Mouse (Mus musculus) adrenal gland, adult (tissue): Measurements from ENCODE around the gene Heg1.
A peak's percentile ranks its signal among the peaks of the same experiment; 100 is the strongest.

ENCODE experiments used
- DNase-seq, 2 experiments: peaks; one replicate each; pipeline ENCODE4 v3.0.0; 2022 to 2023; ENCODE audit warnings: low spot score in 1 of 2; ENCODE audit not compliant: inconsistent age in 2 of 2

The Heg1 gene

DNA sequence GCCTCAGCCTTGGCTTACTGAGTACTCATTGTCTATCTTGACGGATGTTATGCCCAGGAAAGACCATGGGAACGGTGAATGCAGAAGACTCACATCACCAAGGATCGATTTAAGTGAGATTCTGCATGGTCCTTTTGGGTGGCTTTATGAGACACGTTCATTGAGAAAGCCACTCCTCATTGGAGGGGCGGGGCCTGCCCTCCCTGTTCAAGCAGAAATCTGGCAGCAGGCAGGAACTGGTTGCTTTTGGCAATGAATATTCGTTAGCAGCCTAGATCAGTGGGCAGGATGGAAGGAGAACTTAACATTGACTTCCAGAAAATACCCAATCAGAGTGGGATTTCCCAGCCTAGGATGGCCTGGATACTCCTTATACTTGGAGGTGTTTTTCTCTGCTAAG, 56.2 kb downstream of the Heg1 start:
- no peak for DNase-seq

DNA sequence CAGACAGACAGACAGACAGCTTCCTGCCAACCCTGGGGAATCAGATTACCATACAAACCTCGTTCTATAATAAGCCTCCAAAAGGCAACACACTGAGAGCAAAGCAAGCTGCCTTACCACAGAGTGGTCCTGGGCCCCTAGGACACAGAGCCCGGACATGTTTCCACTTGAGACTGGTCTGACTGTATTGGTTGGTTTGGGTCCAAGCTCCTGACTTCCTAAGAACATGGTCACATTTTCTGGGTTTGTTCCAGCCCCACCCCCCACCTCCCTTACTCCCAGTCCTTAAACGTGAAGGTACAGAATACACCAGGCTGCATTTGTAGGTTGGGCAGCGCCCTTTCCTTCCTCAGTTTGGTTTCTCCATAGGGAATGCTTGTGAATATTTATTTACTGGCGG, 57.6 kb downstream of the Heg1 start:
- no peak for DNase-seq

DNA sequence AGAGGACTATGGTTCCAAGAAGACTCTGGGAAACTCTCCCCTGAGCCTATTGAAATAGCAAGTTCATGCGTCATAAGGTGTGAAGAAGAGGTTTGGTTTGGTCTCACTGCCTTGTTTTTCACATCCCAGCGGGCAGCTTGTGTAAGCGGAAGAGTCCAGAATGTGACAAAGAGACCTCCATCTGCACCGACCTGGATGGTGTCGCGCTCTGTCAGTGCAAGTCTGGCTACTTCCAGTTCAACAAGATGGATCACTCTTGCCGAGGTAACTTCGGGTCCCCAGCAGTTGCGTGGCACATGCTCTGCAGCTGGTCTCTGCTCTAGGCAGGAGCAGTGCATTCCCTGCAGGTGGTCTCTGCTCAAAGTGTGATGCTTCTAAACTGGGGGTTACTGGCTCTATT, 58.1 kb downstream of the Heg1 start:
- DNase-seq, result no peak

DNA sequence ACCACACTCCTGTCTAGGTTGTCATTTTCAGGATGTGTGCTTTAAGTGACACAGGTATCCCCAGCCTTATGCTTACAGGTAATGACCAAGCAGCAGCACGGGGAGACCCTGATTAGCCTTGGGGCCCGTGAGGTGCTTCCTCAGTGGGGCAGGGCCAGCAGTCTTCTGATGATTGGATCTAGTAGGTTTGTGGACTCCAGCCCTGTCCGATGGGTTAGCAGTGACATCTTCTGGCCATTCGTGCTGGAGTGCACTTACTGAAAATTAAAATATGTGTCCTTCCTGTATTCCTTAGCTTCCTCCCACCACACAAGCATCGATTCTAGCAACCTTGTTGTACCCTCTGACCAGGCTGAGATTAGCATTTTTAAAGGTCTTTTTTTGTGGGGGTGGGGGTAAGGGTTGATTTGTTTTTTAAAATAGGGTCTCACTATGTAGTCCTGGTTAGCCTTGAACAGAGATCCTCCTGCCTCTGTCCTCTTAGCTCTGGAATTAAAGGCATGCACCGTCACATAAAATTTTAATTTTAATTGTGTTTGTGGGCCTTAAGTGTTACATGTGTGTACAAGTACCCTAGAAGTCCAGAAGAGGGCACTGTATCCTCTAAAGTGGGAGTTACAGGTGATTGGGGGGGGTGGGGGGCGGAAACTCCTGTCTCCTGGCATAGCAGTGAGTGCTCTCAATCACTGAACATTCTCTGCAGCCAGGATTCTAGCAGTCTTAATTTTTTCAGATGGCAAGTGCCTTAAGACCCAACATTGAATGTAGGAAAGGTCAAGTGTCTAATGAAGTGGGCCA, 60.7 kb downstream of the Heg1 start:
- peak in 1 of 2 experiments; percentile 62 for DNase-seq

DNA sequence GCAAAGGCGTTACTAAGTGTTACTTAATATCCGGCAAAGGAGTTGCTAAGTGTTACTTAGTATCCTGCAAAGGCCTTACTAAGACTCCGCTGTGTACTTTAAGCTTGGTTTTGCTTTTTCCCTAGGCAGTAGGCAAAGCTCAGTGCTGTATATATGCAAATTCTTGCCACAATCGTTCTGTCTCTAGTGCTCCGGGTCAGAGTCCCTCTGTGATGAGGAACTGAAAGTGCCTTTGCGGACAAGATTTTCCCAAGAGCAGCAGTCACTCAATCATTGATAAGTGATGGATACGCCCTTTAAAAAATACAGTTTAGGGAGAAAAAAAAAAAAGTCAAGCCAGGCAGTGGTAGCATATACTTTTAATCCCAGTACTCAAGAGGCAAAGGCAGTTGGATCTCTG, 61.3 kb downstream of the Heg1 start:
- no peak for DNase-seq

DNA sequence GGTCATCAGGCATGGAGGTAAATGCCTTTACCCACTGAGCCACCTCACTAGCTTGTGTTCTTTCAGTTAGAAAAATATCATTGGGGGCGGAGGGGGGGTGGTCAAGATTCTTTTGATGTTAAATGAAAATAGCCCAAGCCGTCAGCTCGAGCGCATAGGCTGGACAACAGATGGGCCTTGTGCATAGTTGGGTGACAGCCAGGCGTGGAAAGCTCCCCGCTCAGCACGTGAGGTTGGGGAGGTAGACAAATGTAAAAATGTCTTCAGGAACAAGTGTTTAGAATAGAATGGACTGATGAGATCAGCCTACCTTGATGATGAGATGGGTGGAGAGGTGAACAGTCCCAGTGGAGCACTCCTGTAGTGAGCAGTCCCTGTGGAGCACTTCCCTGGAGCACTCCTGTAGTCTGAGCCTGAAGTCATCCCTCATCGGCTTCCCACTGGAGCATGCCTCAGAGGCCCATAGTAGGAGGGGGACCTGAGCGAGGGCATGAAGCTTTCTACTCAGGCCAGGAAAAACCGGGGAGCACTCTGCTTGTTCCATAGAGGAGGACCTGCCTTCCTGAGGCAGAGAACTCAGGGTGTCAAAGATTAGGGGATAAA, 62.0 kb downstream of the Heg1 start:
- no peak for DNase-seq

DNA sequence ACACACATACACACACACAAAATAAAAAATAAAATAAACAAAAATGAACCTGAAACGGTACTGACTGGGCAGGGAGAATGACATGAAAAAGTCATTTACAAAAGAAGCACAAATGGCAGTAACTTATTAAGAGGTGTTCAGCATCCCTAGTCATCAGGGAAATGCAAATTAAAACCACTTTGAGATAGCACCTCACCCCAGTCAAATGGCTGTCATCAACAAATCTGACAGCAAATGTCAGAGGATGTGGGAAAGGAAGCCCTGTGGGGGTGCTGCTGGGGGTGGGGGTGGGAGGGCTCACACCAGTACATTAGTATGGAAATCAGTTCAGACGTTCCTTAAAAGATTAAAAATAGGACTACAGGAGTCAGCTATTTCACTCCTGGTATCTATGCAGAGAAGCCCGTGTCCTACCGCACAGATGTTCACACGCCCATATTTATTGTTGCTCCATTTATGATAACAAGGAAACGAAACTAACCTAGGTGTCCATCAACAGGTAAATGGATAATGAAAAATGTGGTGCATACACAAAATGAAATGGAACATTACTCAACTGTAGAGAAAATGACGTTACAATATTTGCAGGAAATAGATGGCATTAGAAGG, 63.3 kb downstream of the Heg1 start:
- DNase-seq, result no peak

DNA sequence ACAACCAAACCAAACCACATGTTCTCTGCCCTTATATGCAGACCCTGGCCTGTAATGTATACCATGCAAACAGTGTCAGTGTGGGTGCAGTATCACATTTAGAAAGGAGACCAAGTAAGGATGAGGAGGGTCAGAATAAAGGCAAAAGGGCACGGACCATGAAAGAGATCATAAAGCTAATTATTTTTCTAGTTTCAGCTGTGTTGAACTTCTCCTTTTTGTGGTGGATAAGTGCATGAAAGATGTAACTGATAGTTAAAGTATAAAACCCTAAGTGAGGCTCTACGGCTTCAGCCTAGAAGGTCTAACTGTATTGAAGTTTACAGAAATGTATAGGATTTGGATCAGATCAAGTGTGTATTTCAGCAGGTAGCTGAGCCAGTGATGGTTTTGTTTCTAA, 63.8 kb downstream of the Heg1 start:
- no peak for DNase-seq

DNA sequence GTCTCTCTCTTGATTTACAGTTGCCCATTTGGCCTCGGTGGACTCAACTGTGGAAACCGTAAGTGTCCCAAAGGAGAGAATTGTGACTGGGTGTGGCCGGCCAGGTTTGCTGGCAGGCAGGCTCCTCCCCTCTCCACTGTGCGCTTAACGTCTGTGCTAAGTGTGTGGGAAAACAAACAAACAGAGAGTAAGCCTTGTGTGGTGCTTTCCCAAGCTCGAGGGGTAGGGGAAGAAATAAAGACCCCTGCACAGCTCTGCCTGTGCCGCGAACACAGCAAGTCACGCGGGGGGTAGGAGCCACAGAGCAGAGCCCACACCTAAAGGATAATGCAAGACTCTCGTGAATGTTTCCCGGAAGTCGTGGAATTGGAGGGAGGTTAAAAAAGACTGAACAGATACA, 67.0 kb downstream of the Heg1 start:
- DNase-seq, result no peak

DNA sequence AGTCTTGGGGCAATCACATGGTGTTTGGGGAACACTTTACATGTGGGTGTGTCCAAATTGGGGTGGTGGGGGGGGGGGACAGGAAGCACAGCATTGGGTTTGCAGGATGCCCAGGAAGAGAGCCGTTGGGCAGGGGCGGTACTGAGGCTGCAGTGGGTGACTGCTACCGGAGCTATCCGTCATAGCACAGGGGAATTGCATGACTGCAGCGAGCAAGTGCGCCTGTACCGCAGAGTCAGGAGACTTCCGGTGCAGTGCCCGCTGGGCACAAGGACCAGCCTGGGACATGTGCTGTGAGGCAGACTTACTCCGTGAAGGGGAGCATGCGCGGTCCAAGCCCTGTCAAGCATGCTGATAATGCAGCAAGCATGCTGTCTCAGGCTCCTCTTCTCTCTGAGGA, 67.4 kb downstream of the Heg1 start:
- no peak for DNase-seq

DNA sequence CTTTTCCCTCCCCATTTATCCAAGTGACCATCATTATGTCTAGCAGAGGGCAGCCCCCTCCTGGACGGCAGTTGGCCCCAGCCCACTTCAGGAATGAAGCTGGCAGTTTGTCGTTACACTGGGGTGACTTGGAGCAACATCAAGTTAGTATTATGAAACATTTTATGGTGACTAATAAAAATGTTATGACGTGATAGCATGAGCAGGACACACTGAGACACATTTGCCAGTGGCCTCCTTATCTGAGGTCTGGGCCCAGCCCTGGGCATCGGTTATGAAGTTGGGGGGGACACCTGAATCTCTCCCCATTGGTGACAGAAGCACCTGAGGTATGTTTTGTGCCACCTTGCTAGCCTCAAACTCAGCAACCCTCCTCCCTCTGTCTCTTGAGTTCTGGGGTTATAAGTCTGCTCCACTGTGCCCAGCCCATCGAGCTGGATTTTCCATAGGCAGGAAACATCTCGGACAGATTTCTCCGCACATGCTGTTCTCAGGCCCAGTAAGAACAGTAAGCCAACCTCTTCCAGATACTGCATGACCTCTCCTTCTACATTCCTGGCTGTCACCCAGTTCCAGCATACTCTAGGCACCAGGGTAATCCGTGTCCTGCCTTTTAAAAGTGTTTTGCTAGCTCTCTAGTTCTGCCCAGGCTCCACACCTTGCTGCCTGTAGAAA, 68.9 kb downstream of the Heg1 start:
- peak; percentile 49 to 71 for DNase-seq

DNA sequence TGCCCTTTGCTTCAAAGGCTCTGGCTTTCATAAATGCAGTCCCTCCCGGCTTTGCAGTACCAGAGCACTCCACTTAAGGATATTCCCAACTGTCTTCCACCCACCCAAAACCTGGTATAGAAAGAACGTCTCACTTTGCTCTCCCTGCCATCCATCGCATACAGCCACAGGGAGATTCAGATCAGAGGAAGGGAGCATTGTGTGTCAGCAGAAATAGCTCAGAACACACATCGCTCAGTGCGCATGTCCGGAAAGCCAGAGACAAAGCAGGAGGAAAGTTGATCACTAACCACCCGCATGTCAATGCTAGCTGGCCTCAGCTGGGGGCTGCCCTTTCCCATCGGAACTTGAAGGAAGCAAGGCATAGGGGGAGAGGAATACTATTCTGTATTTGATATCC, 71.1 kb downstream of the Heg1 start:
- no peak for DNase-seq

DNA sequence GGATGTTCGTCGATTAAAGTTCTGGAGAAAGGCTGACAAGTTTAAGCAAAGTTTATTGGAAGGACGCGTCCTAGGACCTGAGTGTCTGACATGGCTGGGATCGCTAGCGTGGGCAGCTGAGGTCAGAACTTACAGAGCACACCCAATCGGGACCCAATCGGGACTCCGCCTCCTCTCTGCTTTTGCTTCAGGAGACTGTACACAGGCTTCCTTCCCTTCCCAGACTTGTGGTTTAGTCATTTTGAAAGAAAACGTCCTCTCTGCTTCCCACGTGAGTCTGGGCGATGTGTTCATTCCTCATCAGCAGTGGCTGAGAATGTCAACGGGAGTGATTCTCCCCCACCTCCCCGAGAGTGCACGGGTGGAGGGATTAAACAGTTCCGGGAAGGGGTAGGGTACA, 71.8 kb downstream of the Heg1 start:
- no peak for DNase-seq

DNA sequence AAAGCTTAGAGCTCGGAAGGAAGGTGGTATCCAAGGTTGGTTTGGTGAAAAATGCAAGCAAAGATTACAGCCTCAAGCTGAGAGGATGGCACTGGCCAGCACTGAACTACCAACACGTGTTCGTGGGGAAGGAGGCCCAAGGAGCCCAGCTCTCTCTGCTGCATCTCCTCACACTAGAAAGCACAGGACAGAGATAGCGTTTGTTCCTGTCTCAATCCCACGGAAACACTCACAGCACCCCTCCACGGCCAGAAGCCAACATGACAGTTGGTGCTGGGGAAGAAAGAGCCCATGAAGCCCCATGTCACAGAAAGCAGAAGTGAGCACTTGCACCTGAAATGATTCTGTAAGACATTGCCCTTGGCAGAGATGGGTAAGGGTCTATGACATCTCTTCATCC, 72.2 kb downstream of the Heg1 start:
- no peak for DNase-seq

DNA sequence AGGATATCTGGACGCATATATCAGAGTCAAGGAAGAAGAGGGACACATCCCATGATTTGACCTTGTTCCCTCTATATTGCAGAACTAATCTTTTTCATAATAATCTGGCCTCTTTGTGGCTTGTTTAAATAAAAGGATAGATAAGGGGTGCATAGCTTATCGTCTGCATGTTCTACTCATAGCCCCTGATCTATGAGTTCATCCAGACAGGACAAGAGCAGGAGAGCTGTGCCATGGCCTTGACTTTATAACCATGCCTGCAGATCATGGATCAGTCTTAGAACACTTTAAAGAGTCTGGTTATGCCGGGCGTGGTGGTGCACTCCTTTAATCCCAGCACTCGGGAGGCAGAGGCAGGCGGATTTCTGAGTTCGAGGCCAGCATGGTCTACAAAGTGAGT, 75.0 kb downstream of the Heg1 start:
- no peak for DNase-seq

DNA sequence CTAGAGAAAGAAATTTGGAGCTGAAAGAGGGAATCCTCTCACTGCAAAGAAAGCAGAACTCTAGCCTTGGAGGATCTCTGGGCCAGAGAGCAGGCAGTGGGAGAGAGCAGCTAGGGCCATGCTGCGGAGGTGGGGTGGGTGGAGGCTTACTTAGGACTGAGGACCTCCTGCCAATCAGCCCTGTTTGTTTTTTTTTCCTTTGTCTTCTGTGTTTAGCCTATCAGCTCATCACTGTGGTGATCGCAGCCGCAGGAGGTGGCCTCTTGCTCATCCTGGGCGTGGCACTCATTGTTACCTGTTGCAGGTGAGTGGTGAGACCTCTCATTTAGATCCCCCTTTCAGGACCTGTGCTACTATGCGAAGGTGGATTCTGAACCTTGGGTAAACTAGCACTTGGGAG, 76.4 kb downstream of the Heg1 start:
- no peak for DNase-seq

DNA sequence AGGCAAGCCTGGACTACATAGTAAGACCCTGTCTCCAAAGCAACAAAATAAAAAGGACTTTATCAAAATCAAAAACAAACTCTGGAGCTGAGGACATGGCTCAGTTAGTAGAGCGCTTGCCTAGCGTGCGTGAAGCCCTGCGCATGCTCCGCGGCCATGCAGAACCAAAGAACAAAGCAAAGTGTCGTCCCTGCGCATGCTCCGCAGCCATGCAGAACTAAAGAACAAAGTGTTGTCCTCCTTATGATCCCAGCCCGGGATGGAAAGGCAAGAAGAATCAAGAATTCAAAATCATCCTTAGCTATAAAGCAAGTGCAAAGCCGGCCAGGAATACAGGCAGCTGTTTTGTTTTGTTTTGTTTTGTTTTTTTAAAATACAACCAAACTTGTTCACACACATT, 76.8 kb downstream of the Heg1 start:
- no peak for DNase-seq

DNA sequence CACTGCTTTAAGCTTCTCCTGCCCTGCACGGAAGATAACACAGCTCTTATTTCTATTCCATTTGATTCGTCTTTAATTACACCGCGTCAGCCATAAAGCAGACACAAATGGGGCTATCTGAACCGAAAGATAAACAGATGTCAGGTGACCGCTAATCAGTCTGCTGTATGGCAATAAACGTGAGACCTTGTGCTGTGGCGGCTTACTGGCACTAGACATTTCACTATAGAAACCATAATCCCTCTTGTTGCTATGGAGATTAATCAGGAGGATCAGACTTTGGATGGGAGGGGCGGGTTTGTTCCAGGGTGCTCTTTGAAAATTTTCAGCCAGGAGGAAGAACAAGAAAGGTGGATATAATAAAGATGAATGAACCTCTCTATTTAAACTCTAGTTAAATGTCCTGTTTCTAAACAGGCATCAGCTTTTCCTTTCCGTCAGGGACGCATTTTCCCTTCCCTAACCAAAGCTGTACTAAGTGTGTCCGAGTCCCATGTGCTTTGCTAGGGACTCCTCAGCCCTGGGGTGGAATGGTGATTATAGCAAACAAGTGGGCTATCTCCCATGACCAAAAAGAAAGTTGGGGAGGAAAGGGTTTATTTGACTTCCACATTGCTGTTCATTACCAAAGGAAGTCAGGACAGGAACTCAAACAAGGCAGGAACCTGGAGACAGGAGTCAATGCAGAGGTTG, 80.5 kb downstream of the Heg1 start:
- no peak for DNase-seq

DNA sequence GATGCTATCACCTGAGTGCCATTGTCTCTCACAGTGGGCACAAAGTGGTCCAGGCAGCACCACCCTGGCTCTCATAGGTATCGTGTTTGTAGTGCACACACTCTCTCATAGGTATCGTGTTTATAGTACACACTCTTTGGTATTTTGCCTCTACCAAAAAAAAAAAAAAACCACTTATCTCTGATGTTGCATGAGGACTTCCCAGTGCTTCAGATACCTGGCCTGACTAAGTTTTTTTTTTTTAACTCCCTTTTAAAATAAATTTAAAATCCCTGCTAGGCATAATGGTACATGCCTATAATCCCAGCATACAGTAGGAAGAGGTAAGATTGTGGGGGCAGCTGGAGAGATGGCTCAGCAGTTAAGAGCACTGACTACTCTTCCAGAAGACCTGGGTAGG, 81.3 kb downstream of the Heg1 start:
- DNase-seq, result no peak

DNA sequence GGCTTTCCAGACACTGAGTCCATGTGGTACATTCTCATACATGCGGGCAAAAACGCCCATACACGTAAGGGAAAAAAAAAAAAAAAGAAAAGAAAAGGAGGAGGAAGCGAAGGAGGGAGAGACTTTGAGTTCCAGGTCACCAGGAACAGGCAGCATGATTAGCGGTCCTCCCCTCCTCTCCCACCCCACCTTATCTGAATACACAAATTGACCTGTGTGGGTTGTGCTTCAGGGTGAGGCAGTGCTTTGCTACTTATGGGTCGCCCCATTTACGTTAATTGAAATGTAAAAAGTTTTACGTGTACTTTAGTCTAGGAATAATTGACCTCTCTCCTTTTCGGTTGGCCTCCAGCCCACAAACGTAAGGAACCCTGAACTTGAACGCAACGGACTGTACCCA, 82.1 kb downstream of the Heg1 start:
- DNase-seq, result no peak

DNA sequence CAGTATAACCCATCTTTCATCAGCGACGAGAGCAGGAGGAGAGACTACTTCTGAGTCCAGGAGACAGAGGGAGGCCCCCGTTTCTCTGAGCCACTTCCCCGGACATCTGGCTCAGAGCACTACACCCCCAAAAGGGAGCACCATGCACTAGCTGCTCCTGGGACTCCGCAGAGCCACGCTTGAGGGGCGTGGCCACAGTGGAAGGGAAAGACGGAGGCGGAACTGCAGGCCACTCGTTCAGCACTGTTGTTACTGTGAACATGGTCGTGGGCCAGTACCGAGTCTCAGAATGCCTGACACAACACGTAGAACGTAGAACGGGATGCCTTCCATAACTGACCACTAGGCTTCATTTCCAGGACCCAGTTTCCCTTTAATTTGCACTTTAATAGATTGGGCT, 82.6 kb downstream of the Heg1 start:
- DNase-seq, result peak; percentile 35 to 76
